Mouse (Mus musculus) midbrain, embryonic 10.5 days (tissue): ENCODE measurements around the gene Mfsd2b. TPM values are rescaled to one million over a fixed set of nuclear protein-coding genes. Genes with fewer than 3 reads are reported as not detected.
A peak's percentile ranks its signal among the peaks of the same experiment; 100 is the strongest.

Experiments used
- DNase-seq: peaks from one replicate; pipeline ENCODE4 v3.0.0-alpha.2; 2017; ENCODE audit warnings: low spot score
- H3K27ac ChIP-seq: fragments of 300-500 bp; sonication (generic); replicated peaks from 2 replicates; pipeline ENCODE4 v1.5.1; 2016; ENCODE audit warnings: mild to moderate bottlenecking
- H3K27me3 ChIP-seq: fragments of 300-500 bp; sonication (generic); 2 replicates; pipeline ENCODE4 v1.6.1; 2016; ENCODE audit warnings: low read depth, mild to moderate bottlenecking; ENCODE audit not compliant: poor library complexity, severe bottlenecking
- H3K36me3 ChIP-seq: fragments of 300-500 bp; sonication (generic); 2 replicates; pipeline ENCODE4 v1.6.1; 2016; ENCODE audit warnings: mild to moderate bottlenecking, moderate library complexity
- H3K4me1 ChIP-seq: fragments of 300-500 bp; sonication (generic); 2 replicates; pipeline ENCODE4 v1.6.1; 2016
- H3K4me3 ChIP-seq: fragments of 300-500 bp; sonication (generic); 2 replicates; pipeline ENCODE4 v1.5.1; 2016; ENCODE audit warnings: mild to moderate bottlenecking, moderate library complexity
- H3K9me3 ChIP-seq: fragments of 300-500 bp; sonication (generic); replicated peaks from 2 replicates; pipeline ENCODE4 v1.6.1; 2016; ENCODE audit warnings: mild to moderate bottlenecking
- WGBS: fragments of 180-500 bp; shearing (Covaris S2); methylation state at CpG from one replicate; pipeline ENCODE4 v1.1.7; 2016; 5-methylcytosine and 5-hydroxymethylcytosine counted together
- polyA plus RNA-seq: library from polyadenylated mRNA; unstranded; fragments of >200 nt; fragmentation: Nextera tagmentation; extraction: Ambion mirVana; gene quantifications from 2 replicates; pipeline ENCODE4 v1.2.1, GENCODE M21; 2016

The Mfsd2b gene
- polyA plus RNA-seq, 1 experiment from 2014 or later = 3.5 TPM

DNA sequence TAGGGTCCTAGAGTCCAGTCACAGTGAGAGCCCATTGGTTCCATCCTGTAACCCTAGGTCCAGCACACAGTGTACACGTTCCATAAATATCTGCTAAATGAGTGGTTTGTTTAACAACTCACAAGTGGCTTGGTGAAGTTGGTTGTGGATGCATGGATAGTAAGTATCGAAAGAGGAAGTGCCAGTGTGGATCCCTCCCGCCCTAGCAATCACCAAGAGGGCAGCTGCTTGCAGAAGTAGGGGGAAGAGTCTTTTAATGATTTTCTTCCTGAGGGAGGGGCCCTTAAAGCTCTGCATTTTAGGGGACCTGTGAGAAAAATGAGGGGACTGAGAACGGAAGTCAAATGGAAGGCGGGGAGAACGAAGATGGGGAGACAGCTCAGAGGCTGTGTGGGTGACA is 34.1 kb downstream of the Mfsd2b start:
- no peak for DNase-seq
- Histone ChIP-seq H3K4me3 (no peak overlapping the region; the same call in 1 of the 2 replicates), H3K36me3 (no peaks in the 10 kb centered on the region), H3K27me3 (peaks cover 39% of the 10 kb centered on the region), H3K9me3 (no peaks in the 10 kb centered on the region), H3K27ac (no peak overlapping the region), H3K4me1 (peaks cover 32% of the 10 kb centered on the region)
- 54% methylated on average over 6 of the region's 6 CpGs for WGBS

DNA sequence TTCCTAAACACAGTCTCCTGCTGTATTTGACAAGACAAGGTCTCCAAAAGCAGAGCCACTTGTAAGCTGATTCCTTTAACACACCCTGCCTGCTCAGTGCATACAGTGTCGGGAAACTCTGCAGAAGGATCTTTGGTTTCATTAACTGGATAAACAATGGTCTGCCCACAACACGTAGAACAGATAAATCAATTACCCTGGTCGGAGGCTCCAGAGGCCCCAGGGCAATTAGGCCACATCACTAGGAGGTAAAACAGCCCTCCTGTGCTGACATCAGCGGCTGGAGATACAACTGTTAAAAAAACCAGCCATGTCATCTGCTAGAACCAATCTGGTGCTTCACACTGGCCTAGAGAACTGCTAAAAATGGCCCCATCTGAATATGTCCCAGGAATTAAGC is 37.2 kb downstream of the Mfsd2b start:
- H3K4me1 ChIP-seq = peaks cover 18% of the 10 kb centered on the region
- WGBS = 59% methylated on average over 4 of the region's 4 CpGs
- no peak overlapping the region for H3K27ac ChIP-seq
- H3K27me3 ChIP-seq = peaks cover 31% of the 10 kb centered on the region
- H3K36me3 ChIP-seq = peaks cover 3% of the 10 kb centered on the region; the same call in 1 of the 2 replicates
- no peak for DNase-seq
- H3K9me3 ChIP-seq = no peaks in the 10 kb centered on the region
- no peak overlapping the region for H3K4me3 ChIP-seq

DNA sequence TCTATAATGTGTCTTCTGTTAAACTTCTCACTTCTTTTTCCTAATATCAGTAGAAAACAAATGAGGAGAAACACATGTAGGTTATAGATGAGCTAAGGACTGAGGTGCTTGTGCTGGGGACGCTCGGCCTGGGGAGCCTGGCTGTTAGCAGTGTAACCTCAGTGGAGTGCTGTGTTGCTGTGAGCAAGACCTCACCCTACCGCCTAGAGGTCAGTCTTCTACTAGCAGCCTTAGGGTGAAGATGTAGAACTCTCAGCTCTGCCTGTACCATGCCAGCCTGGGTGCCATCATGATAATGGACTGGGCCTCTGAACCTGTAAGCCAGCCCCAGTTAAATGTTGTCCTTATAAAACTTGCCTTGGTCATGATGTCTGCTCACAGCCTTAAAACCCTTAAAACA is 46.9 kb downstream of the Mfsd2b start:
- 85% methylated on average over 3 of the region's 3 CpGs for WGBS
- Histone ChIP-seq H3K36me3 (peaks cover 77% of the 10 kb centered on the region), H3K4me3 (no peak overlapping the region)

DNA sequence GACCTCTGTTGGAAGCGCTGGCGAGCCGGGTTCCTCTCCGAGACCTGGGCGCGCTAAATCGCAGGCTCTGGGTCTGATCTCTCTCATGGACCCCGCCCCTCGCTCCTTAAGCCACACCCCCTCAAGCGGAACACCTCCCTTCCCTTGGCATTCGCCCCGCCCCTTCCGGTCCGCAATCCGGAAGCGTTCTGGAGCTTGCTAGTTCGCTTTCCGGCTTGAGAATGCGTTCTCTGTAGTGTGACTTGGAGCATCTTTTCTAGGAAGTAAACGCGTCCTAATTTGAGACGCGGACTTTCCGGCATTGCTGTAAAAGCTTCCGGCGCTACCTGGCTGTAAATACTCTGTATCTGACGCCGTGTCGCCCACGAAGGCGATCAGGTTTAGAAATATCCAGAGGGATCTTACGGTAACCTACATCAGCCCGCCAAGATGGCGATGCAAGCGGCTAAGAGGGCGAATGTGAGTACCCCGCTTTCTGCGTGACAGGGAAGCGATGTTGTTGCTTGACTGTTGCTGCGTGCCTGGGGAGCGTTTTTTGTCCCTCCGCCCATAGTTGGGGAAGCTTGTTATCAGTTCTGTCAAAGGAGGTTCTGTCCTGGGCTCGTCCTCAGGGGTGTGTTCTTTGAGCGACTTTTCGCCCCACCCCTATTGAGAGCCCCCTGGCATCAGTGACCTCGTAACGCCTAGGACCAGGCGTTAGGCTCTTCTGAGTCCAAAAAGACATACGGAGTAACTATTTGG is 56.6 kb downstream of the Mfsd2b start, which contains the start of gene Sf3b6:
TSS of gene Sf3b6 (plus strand) at position 184 of the 741 bp plus-strand sequence.
- peaks cover 23% of the 10 kb centered on the region for H3K4me1 ChIP-seq
- DNase-seq = peak; percentile 99
- WGBS = under 1% methylated on average over 49 of the region's 49 CpGs
- peak within 1 kb of the TSS; percentile 88 for H3K4me3 ChIP-seq
- H3K9me3 ChIP-seq = no peaks in the 10 kb centered on the region
- H3K27ac ChIP-seq = peak within 1 kb of the TSS; percentile 87
- H3K36me3 ChIP-seq = peaks cover 27% of the 10 kb centered on the region
- no peaks in the 10 kb centered on the region for H3K27me3 ChIP-seq

More for the DNA sequence above, 46.9 kb downstream of the Mfsd2b start:
- Histone ChIP-seq H3K27ac (no peak overlapping the region), H3K9me3 (no peaks in the 10 kb centered on the region), H3K27me3 (no peaks in the 10 kb centered on the region), H3K4me1 (no peaks in the 10 kb centered on the region)
- no peak for DNase-seq

DNA sequence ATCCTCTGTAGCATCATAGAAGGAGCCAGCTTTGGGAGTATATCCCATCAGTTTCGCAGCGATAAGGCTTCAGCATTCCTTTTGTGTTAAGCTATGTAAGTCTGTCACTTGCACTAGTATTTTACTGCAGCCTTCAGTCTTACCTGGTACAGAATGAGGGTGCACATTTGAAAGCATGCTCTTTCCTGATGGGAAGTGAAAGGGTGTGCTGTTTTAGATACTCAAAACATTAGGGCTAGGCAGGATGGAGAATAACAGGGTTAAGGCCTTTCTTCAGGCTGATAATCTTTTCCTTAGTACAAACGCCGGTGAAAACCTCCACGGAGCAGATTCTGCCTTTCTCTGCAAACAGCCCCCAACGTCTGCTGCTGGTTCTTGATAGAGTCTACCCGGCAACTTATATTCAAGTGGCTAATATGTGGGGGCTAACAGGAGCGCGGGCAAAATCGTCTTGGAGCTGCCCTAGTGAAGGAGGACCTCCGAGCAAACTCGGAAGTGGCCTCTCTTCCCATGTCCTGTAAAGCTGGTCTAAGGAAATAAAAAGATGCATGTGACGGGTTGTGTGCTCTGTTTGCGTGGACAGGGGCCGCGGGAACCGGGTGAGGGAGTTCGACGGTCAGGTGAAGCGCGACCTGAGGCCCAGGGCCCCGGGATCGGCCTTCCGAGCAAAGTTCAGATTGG is 57.3 kb downstream of the Mfsd2b start:
- Histone ChIP-seq H3K27me3 (no peaks in the 10 kb centered on the region), H3K4me1 (peaks cover 23% of the 10 kb centered on the region), H3K27ac (peak overlapping the region; percentile 87), H3K9me3 (no peaks in the 10 kb centered on the region), H3K4me3 (peak overlapping the region; percentile 88), H3K36me3 (peaks cover 20% of the 10 kb centered on the region)
- WGBS = 13% methylated on average over 24 of the region's 24 CpGs
- DNase-seq = no peak

DNA sequence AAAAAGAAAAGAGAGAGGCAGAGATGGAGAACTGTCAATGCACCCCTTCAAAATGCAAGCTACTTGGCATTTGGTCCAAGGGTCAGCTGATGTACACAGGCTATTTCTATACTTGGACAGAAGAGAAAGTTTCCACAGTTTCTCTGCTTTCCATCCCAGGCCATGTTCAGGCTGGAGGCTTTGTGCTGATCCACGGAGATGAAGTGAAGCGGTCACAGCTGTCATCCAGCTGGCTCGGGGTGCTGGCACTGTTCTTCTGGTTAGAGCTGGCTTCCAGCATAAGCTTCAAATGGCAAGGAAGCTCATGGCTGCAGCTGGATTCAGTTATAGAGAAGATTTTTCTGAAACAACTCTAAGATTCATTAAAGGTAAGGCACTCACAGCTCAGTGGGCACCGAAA is 60.5 kb downstream of the Mfsd2b start:
- WGBS = 87% methylated on average over 4 of the region's 4 CpGs
- Histone ChIP-seq H3K9me3 (0 out of 2 replicates have a peak, but pooled peaks cover 3% of the 10 kb centered on the region), H3K27ac (no peak overlapping the region), H3K36me3 (no peaks in the 10 kb centered on the region), H3K27me3 (no peaks in the 10 kb centered on the region), H3K4me1 (peaks cover 15% of the 10 kb centered on the region), H3K4me3 (no peak overlapping the region)
- DNase-seq = no peak

Other genes starting within 250 kb of the Mfsd2b start
- gene Fam228a, start 135.9 kb downstream of the Mfsd2b start, polyA plus RNA-seq = 0.20 and 0.35 TPM in 2 replicates
- 2.8 and 3.4 TPM in 2 replicates for gene Pfn4, start 105.3 kb downstream of the Mfsd2b start, polyA plus RNA-seq
- gene Fam228b, start 105.1 kb downstream of the Mfsd2b start, polyA plus RNA-seq = 2.6 and 3.3 TPM in 2 replicates
- gene Sf3b6, start 56.8 kb downstream of the Mfsd2b start, polyA plus RNA-seq = 319 and 337 TPM in 2 replicates
- 4.3 and 8.1 TPM in 2 replicates for gene Fkbp1b, start 32.8 kb downstream of the Mfsd2b start, polyA plus RNA-seq
- 25.1 and 28.5 TPM in 2 replicates for gene Wdcp, start 31.1 kb downstream of the Mfsd2b start, polyA plus RNA-seq
- gene Ubxn2a, start 33.3 kb upstream of the Mfsd2b start, polyA plus RNA-seq = 19.1 and 21.1 TPM in 2 replicates
- 12.4 and 12.9 TPM in 2 replicates for gene Atad2b, start 43.0 kb upstream of the Mfsd2b start, polyA plus RNA-seq